Mouse (Mus musculus) G1E (cell line): ENCODE data around the gene Mylk.

Experiments
- CTCF ChIP-seq: IDR thresholded peaks from 2 replicates; pipeline ENCODE4 v1.5.1; 2012; ENCODE audit warnings: low read depth, low read length, inconsistent platforms, mixed read lengths
- GATA1 ChIP-seq: IDR thresholded peaks from 2 replicates; pipeline ENCODE4 v1.6.1; 2012; ENCODE audit warnings: borderline replicate concordance, low read length, inconsistent platforms, mixed read lengths
- GATA2 ChIP-seq: IDR thresholded peaks from 2 replicates; pipeline ENCODE4 v1.6.1; 2012; ENCODE audit warnings: low read depth, low read length, inconsistent platforms, borderline replicate concordance
- POLR2AphosphoS5 ChIP-seq: IDR thresholded peaks from 2 replicates; pipeline ENCODE4 v1.6.1; 2012; ENCODE audit warnings: low read depth, low read length, inconsistent platforms; ENCODE audit not compliant: insufficient replicate concordance
- TAL1 ChIP-seq: conservative IDR thresholded peaks from 2 replicates; pipeline ENCODE4 v1.6.1; 2012; ENCODE audit warnings: low read depth, low read length, inconsistent platforms, mixed read lengths

DNA sequence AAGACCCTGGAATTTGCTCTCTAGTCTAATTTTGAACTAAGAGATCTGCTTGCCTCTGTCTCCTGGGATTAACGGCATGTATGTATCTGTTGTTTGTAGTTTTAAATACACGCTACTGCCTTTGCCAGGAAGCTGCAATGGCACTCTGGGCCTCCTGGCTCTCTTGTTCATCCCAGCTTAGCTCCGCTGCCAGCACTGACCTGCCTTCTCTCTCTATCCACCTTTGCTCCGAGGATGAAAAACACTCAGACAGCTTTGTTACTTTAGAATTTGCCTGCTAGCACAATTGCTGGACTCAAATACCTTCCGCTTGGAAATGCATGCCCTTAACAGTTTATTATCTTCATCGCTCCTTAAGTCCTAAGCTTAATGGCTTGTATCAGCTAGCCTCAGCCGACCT lies 296.0 kb downstream of the Mylk start:
- TF ChIP-seq CTCF, result no peak
- no peak for TF ChIP-seq GATA1
- no peak for TF ChIP-seq TAL1
- no peak for TF ChIP-seq POLR2AphosphoS5
- no peak for TF ChIP-seq GATA2
